Mouse (Mus musculus) left cerebral cortex, adult 18-20 months (tissue): ENCODE data around the gene Htra1. TPM values are rescaled to one million over a fixed set of nuclear protein-coding genes. Genes with fewer than 3 reads are reported as not detected.
A peak's percentile ranks its signal among the peaks of the same experiment; 100 is the strongest.

Experiments
- DNase-seq, 2 experiments: peaks; one replicate each; pipeline ENCODE4 v3.0.0; 2021 to 2022; ENCODE audit warnings: low spot score in 2 of 2, mixed read lengths in 1 of 2
- long read RNA-seq, 2 experiments: library from polyadenylated mRNA; stranded (forward); transcript quantifications; one replicate each; pipeline ENCODE4 v2.0.0; 2021
- total RNA-seq, 2 experiments: library from RNA; stranded (reverse); gene quantifications; 2 replicates each; pipeline ENCODE4 v1.2.3; 2021

Gene Htra1
- total RNA-seq: 100 to 1,000 TPM; 179 to 186 TPM
- long read RNA-seq, experiment 1, transcript Htra1-201 (9 exons, 2,041 nt): major isoform, 679 of 713 reads
- long read RNA-seq, experiment 1, partial matches to known transcripts: 9 of 713 reads
- long read RNA-seq, experiment 1, other reads (novel, unspliced or antisense): 25 of 713 reads
- long read RNA-seq, experiment 2, transcript Htra1-201 (9 exons, 2,041 nt): major isoform, 441 of 458 reads
- long read RNA-seq, experiment 2, partial matches to known transcripts: 6 of 458 reads
- long read RNA-seq, experiment 2, other reads (novel, unspliced or antisense): 11 of 458 reads

GRCm38 (mm10) chr7:130935793-130936471 is at the start of gene Htra1:
Gene Htra1, plus strand, starts transcription at chr7:130936111.
- peak; percentile 77 to 78 for DNase-seq

DNA sequence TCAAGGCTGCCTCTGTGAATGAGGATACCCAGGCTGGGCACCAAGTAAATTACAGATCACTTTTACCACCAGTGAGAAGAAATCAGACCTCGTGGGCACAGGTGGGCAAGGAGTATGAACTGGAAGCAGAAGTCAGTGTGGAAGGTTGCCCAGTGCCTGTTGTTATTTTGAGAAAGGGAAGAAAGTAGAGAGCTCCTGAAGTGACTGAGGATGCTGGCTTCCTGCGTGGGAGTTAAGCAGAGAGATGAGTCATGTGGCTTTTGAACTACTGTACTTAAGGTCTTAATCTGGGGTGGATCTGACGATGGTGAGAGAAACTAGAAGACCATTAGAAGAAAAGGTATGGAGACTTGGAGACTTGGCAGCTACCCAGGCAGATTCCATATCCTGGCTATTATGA is 49.7 kb upstream of the Htra1 start:
- DNase-seq: no peak

DNA sequence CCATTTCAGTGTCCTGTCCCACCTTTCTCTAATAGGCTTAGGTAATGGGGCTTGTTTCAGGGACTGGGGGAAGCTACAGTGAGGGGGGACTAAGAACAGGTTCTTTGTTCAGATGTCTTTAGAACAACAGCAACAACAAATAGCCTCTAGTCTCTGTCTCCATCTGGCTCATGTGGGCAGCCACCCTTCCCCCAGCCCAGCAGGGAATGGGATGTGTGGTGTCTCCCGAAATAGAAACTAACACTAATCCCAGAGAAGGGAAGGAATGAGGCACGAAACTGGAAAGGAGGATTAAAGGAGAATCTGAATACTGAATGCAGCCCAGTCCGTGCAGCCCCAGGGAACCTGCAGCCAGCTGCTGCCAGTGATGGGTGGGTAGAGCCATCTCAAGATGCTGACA is 48.0 kb upstream of the Htra1 start:
- DNase-seq: peak; percentile 28 to 59

GRCm38 (mm10) chr7:130890871-130891270 is 45.0 kb upstream of the Htra1 start:
- DNase-seq: no peak

DNA sequence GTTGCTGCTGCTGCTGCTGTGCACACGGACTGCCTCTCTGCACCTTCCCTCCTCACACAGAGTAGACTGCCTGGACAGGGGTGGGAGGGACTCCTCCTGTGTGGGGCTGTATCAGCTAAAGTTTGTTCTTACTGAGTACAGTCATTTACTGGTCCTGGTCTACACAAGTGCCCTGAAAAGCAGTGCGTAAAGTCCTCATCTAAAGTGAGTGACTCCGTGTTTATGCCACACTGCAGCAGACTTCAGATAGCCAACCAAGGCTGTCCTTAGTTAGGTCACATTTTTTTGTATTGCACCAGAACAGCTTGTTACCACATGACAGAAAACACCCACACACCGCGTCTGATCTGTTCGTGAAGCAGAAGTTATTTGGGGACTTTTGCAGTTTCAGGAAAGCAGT is 42.9 kb upstream of the Htra1 start:
- DNase-seq: peak; percentile 63 to 75

DNA sequence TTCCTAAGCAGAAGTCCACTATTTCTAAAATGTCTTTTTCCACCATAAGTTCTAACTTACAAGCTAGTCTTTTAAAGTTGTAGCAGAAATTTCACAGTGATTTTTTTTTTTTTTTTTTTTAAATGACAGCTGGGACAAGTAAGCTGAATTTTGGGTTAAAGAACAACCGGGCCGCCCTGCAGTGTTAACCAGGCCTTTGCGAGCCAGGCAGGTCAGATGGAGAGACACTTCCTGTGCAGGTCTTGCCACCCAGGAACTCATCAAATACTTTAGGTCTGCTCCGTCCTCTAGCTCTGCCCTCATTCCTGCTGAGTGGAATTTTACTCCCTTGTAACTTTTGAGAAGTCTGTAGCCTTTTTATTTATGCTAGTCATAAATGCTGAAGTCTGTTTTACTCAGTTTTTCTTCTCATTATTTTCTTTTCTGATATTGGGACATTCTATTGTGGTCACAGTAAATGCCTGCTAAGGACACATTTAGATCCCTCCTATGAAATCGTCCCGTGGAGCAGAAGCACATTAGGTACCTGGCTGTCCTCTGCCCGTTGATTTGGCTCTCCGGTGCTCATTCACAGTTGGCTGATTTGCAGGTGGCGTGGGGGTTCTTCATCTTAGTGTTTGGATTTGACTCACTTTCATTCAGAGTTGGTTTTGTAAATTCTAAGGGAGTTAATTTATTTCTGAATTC is 40.8 kb upstream of the Htra1 start:
- no peak for DNase-seq

DNA sequence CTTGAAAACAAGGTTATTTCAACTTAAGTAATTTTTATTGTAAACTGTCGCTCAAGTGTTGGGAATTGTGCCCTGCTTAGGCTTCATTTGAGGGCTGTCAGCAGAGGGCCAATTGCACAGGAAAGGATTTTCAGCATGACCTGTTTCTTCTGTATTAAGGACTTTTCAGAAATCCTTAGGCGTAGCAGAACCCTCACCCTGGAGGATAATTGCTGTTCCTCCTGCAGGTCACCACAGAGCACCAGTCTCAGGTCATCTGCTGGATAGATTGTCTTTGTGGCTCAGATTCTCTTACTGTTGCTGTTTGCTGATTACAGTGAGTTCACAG is 40.3 kb upstream of the Htra1 start:
- no peak for DNase-seq

DNA sequence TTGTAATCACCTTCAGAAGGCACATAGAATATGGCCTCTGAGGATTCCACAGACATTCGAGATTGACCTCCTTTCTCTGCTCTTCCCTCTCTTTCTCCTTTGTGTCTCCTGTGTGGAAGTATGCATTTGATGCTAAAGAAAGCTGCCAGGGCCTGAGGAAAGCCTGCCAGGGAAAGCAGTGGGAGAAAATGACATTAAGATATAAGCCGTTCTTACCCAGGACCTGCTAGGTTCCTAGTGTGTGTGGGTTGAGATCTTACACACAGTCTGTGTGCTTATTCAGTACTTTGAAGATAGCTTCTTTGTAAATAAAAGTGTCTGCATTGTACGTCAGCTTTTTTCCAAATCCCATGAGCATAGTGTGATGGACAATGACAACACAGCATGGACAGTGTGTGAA is 39.8 kb upstream of the Htra1 start:
- DNase-seq: peak; percentile 38 to 50

- DNase-seq: no peak
Observed at GRCm38 (mm10) chr7:130897201-130897600, 38.7 kb upstream of the Htra1 start.

- DNase-seq: no peak
Observed at GRCm38 (mm10) chr7:130898373-130898772, 37.5 kb upstream of the Htra1 start.

GRCm38 (mm10) chr7:130900233-130900848 is 35.6 kb upstream of the Htra1 start:
- no peak for DNase-seq

DNA sequence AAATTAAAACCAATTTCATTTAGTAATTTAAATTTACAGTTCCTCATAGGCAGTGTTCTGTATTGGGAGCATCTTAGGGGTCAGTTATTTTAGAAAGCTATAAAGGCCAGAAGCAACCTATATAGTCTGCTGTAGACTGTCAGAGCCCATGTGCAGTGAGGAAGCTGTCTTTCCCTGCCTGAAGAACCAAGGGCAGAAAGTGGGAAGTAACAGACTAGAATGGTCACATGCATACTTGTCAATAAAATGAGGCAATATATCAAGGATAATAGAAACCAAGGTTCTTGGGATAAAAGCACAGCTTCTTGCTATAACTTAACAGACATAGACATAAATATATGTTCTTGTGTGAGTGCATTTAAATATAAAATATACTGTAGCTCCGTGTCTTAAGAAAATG is 33.0 kb upstream of the Htra1 start:
- DNase-seq: no peak

DNA sequence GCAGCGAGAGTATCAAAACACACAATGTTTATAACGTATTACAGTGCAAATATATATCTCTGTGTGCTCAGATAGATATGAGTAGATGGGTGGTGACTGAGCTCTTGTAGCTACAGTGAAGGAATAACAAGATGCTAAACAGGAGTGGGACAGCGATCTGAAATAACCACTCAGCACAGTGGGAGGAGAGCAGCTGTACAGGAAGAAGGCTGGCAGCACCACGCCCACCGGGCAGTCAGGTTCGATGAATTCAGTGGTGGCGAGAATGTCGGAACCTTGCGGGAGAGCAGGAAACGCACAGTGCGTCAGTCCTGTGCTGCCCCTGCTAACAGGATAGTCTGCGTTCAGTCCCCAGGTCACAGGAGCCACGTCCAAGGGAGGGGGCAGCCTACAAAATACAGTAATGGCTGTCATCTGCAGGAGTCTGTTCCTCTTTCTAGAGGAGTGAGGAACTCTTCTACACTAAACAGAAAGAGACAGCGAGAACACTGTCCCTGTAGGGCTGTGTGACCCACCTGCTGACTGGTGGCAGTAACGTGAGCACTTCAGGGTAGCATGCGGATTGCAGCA is 32.3 kb upstream of the Htra1 start:
- peak; percentile 58 to 68 for DNase-seq

DNA sequence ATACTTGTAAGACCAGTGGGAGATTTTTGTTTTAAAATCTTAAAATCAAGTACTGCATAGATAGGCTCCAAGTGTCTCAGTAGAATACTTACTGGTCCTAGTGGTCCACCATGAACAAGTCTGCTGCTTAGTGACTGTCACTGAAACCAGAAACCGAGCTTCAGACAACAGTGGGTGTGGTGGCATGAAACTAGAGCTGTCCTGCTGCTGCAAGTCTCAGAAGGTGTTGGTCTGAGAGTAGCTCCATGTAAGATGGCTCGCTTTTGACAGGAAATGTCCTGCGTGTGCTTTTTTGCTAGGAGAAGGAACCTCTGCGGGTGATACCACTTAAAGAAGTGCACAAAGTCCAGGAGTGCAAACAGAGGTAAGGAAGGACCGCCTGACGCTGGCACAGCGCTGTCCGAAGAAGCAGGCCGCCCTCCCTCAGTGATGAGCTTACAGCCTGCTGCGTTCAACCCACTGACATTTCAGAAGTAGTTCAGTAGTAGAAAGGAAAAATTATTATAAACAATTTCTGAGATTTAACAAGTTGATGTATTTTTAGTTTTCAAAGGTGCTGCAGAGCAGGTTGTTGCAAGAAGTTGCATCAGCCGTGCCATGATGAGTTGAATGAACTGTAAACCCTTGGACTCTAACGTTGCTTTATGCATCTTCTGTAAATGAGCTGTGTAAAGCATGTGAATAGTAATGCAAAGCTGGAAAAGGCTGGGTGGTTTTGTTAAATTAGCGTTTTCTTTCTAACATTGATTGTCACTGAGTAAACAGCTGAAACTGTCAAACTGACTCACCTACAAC is 31.1 kb upstream of the Htra1 start:
- no peak for DNase-seq

- DNase-seq: no peak
Observed at GRCm38 (mm10) chr7:130910841-130911240, 25.1 kb upstream of the Htra1 start.

- DNase-seq: no peak
Observed at GRCm38 (mm10) chr7:130914693-130915363, 21.1 kb upstream of the Htra1 start.

DNA sequence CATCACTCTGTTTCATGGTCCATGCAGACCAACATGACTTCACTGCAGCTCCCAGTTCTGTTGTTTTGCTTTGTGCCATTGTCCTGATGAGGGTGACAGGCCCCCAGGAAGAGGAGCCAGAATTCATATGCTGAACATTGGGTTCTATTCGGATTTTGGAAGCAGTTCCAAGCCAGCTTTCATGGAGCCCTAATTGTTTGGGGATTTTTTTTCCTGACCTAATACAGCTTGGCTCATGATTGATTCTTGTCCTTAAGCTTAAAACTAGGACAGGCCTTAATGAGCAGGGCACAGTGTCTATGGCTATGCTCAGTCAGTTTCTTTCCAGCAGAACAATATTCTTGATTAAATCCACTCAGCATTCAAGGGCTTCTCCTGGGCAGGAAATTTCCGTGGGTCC is 17.7 kb upstream of the Htra1 start:
- DNase-seq: no peak

- peak; percentile 55 to 59 for DNase-seq
Observed at GRCm38 (mm10) chr7:130922981-130923731, 12.8 kb upstream of the Htra1 start.

GRCm38 (mm10) chr7:130930401-130930800 is 5.5 kb upstream of the Htra1 start:
- DNase-seq: no peak

DNA sequence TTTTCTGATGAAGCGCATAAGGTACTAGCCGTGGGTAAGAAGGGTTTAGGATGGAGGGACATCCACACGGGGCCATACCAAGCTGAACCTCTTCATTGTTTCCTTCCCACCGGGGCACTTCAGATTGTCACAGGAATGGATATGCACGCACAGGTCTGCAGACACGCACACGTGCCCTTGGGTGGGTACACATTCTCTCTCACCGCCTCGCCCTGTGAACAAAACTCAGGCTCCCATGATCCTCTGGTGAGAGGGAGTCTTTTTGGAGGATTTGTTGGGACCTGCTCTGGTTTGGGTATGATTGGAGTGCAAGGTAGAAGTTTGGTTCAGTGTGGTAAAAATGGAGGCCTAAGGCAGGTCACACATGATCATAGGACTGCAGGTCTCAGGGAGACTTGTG is 3.0 kb upstream of the Htra1 start:
- no peak for DNase-seq
